Mouse (Mus musculus): ENCODE data around the gene Fads3.

Fads3 gene

DNA sequence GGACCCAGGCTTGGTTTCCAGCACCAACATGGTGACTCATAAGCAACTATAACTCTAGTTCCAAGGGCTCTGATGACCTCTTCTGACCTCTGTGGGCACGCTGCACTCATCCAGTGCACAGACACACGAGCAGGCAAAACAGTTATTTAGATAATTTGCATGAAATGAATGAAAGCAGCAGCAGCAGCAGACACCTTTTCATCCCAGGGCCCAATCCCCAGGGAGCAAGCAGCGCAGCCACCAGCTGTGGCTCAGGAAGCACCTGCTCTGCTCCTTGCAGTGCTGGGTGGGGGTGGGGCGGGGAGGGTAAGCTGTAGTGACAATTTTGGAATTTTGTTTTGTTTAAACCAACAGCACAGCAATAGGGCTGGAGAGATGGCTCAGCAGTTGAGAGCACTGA, 30.5 kb downstream of the Fads3 start:
- DNase-seq, result no peak

DNA sequence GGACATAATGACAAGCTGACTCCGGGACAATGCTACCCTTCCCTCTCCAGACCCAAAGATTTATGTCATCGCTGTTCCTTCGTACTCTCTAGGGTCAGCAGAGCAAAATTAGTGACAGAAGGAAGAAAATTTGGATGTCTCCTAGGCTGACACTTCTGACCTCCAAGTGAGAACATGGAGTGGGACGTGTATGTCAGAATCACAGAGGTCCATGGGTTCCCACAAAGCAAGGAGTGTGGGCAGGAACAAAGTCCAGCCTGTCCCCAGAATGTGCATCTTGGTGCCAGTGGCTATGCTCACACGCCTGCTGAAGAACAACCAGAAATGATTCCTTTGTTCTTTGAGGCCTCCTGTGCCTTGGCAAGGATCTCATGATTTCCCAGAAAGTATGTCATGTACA, 31.8 kb downstream of the Fads3 start:
- DNase-seq, result no peak

DNA sequence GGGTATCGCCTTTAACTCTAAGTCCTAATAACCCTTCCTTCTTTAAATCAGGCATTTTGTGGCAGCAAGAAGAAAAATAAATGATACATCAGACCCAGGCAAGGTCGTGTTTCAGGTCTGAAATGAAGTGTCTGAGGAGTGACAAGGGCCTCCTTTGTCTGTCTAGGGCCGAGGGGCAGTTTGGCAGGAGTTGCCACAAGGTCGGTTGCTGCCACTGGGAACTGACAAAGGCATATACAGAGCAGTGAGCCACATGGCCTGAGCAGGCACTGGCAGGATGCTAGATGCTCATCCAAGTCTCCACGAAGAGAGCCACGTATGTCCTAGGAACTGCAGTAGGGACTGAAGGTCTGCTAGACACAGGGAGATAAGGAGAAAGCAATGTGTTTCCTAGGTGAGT, 37.0 kb downstream of the Fads3 start:
- DNase-seq, result no peak

DNA sequence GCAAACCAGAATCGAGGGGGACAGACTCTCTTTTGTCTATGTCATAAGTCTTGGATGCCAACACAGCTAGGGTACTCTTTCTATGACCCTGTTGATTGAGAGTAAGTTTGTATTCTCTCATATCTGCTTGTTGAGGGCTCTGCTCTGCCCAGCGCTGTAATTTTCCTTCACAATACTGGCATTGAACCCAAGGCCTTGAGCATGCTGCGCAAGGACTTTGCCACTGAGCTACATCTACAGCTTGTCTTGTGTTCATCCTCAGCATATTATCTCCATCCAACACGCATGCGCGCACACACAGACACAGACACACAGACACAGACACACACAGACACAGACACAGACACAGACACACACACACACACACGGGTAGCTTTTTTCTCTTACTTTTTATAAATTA, 39.0 kb downstream of the Fads3 start:
- no peak for DNase-seq

DNA sequence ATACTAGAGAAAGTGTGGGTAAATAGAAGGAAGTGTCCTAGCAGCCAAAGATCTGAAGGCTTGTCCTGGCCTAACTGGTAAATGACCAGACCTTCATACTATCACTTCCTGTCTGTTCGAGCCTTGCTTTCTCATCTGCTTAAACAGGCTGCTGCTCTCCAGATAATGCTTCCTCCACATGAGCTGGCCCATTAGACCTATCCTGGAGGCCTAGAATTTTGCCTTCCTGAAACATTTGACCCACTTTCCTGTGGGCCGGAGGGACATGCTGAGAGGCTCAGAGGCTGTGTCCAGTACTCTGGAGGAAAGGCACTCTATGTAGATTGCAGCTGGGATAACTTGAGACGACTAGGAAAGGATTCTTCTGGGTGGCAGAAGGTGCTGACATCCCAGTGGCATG, 40.7 kb downstream of the Fads3 start:
- DNase-seq, result no peak

DNA sequence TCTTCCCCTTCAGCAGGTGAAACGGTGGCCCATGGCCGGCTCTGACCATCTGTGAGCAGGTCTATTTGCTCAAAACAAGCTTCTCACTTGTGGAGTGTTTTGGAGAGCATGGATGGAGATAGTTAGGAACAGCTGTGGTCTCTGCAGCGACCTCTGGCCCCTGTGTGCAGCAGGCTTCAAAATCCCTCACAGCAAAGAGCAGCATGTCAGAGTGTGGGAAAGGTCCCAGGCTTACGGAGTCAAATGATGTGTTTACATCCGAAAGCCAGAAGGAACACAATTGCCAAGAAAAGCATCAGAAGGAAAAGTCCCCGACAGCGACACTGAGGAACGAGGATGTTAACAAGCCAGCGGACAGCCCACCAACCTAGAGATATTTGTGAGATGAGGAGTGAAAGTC, 44.1 kb downstream of the Fads3 start:
- DNase-seq, result no peak

DNA sequence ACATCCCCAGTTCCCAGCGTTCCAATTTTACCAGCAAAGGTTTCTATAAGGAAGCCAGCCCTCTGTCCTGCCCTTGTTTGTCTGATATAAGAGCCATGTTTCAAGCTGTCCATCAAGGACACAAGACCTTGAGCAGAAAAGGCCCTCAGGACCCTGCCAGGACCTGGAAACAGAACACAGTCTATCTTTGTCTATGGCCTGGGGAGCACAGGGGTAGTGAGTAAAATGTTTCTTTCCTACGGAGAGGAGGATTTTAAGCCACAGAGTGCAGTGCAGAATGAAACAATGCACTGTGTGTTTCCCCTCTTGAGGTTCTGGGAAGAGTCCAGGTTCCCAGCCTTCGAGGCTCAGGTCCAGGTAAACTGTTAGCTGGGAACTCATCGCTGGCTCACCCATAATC, 45.6 kb downstream of the Fads3 start:
- no peak for DNase-seq

DNA sequence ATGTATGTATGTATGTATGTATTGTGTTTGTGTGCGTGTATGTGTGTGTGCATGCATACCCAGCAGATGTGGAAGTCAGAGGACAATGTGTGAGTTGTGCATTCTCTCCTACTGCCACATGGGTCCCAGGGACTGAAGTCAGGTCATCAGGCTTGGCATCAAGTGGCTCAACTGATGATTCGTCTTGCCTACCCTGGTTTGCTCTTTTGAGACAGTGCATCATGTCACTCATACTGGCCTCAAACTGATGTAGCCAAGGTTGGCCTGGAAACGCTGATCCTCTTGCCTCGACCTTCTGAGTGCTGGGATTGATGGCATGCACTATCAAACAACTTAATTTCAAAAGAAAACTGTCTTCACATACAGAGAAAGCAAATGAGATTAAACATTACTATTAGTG, 52.5 kb downstream of the Fads3 start:
- no peak for DNase-seq

DNA sequence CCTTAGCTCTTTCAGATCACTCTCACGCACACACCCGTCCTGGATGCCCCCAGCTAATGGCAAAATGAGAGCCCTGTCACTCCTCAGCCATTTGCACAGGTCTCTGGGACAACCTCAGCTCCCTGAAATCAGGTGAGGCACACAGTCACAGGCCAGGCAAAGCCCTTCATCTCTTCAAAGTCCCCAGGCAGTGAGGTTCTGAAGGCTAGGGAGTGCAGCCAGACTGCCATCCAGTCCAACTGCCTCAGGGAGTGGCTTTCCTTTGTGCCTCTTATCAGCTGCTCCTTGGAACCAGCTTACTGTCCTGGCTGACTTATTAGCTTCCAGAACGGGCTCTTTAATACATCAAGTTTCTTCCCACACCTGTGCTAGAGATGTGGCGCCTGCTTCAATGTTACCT, 53.3 kb downstream of the Fads3 start:
- DNase-seq, result no peak

DNA sequence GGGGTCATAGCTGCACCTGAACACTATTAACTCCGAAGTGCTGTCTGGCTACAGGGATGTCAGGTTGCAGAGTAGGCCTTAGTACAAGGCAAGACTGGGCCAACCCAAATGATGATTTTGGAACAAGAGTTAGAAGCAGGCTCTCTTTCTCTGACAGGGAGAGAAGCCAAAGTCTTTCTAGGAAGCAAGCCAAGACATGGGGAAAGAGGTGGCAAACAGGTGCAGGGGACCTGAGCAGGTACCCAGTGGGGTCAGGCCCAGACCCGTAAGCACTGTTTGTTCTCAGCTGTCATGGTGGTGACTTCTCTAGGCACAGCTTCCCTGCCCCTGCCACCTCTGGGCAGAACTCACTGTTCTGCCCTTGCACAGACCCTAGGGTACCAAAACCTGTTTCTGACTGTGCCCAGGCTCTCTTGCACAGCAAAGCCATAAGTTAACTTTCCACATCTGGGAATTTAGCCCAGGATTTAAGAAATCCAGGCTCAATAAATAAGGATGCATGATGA, 55.1 kb downstream of the Fads3 start:
- DNase-seq, result no peak

DNA sequence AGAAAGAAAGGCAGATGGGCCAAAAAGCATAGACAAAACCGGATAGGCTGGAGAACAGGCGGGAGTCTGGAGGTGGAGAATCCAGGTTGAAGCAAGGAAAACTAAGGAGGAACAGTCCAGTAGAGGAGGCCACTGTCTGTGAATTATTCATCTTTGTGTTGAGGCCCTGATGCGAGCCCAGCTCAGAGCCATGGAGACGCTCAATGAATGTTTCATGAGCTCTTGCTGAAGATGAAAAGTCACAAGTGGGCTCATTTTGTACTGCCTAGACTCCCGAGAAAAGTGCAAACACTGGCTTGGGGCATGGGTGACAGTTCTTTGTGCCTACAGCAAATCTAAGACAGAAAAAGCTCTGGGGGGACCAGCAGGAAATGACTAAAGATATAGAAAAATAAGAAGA, 56.5 kb downstream of the Fads3 start:
- DNase-seq, result peak; percentile 14

DNA sequence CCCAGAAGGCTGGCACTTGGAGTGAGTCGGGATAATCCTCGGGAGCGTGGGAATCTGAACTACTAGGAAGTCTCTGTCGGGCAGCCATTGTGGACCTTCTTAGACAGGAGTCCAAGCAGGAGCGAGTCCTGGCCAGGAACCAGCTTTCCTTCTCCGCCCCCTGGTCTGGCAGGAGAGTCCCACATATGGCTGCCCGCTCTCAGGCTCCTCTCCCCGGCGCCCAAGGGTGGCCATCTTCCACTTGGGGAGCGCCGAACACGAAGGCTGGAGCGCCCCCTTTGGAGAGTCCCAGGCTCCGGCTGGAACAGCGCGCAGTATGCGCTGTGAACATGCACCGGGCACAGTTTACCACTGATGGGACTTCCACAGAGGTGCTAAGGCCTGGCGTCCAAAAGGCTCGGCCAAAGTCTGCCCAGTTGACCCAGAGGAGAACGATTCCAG, 59.3 kb downstream of the Fads3 start:
- DNase-seq, result peak; percentile 91

DNA sequence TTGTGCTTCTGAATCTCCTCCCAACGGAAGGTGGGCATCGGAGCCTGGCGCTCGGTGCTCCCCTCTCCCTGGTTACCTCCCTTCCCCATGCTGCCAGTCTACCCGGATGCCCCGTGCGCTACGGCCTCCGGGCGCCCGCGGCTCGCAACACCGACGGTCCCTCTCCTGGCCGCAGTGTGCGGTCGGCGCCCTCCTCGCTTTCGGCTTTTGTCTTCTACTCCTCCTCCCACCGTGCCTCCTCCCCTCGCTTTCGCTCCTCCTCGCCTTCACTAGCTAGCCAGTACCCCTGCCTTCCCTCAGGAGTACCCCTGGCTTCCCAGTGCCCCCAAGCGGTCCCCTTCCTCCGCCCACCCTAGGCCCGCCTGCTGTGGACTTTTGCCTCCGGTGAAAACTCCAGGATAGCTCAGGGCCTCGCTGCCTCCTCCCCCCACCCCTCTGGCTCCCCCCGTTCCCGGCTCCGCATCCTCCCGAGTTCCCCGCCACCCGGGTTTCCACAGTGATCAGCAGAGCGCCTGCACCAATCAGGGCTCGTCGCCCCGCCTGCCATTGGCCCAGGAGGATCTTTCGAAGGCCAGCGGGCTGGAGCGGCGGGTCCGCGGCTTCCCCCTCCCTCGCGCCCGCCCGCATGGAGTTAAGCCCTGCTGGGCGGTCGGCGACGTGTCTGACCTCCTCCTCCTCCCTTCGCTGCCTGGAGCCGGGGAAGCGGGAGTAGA, 60.1 kb downstream of the Fads3 start, which contains the start of gene Fads2:
TSS of gene Fads2 (minus strand) at position 406 of the 713 bp plus-strand sequence.
- DNase-seq, result peak; percentile 98

DNA sequence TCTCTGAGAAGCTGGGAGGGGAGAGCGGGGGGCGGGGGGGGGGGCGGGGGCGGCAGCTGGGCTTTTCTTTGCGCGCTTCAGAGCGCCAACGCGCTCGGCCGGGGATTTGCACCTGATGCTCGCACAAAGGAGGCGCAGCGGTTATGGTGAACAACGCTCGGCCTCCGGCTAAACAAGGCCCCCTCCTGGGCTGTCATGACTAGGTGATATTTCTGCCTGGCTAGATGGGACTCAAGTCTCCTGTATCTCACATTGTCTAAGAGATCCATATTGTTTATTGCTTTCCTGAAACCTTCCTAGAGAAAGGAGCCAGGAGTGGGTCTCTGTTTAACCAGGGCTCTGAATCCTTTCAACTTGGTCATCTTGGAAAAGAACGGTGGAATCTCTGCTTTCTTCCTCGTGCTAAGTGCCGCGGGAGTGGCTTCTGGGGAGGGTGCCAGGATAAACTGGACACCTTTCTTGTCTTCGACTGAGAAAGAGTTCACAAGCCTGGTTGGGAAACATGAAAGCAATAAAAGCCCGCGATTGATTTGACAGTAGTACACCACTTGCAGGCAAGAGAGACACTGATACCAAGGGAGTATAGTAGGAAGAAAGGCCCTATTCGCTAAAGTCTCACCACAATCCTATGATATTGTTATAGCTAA, 60.8 kb downstream of the Fads3 start:
- no peak for DNase-seq

DNA sequence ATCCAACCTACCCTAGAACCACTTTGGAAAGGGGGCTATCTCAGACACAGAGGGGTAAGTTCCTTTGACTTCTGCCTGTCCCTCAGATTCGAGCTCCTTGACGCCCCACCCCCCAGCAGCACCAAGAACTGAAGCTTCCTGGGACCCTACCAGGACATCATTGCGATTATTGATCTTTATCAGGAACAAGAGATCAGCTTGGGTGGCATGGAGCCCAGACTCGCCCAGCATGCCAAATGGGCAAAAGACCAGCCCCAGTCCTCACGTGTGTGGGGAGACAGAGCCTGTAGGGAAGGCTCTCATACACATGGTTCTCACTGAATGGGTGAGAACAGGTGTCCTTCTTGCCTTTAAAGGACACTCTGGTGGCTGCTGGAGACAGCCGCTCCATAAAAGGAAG, 62.9 kb downstream of the Fads3 start:
- no peak for DNase-seq

DNA sequence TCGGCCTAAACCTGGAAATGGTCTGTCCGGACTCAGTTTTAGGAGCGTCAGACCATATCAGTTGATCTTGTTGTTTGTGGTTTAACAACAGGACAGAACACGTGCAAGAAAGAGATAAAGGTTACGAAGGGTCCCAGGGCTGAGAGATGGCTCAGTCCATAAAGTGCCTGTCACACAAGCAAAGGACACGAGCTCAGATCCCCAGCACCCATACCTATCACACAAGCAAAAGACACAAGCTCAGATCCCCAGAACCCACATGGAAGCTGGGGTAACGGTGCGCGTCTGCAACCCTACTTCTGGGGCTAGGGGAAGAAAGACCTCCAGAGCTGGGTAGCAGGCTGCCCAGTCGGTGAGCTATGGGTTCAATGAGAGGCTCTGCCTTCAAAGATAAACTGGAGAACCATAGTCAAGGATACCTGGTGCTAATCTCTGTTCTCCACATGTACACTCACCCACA, 63.7 kb downstream of the Fads3 start:
- no peak for DNase-seq

DNA sequence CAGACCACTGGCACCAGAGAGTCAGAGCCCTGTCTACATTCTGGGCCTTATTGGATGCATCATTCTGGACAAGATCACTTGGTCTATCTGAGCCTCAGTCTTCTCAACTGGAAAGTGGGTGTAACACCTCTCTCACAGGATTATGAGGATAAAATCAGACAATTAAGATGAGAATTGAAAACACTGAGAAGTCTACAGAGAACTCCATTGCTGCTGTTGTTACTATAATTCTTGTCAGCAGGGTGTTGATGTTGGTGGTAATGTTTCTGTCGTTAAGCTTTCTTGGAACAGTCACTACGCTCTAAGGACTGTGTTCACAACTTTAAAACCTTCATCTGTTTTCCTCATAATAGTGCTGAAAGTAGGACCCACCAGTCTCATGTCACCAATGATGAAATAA, 65.3 kb downstream of the Fads3 start:
- DNase-seq, result no peak

DNA sequence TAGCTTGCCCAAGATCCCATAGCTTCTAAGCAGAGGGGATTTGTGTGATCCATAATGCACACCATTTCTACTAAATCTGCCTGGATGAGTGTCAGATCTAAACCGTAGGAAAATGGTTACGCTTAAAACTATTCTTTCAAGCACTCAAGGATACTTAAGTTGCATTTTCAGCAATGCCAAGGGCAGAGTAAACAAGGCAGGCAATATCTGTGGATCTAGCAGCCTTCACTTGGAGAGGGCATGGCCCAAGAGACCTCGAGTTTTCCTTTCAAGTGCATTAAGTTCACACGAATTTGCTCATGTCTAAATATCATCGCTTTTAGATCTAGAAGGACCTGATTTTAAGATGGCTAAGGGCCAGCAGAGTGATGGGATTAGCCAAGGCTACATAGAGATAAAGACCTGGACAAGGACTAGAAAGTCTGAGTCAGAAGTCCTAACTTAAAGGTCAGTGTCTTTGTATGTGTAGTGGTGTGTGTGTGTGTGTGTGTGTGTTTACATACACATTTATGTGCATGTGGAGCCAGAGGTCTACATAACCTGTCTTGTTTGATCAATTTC, 65.8 kb downstream of the Fads3 start:
- DNase-seq, result no peak

DNA sequence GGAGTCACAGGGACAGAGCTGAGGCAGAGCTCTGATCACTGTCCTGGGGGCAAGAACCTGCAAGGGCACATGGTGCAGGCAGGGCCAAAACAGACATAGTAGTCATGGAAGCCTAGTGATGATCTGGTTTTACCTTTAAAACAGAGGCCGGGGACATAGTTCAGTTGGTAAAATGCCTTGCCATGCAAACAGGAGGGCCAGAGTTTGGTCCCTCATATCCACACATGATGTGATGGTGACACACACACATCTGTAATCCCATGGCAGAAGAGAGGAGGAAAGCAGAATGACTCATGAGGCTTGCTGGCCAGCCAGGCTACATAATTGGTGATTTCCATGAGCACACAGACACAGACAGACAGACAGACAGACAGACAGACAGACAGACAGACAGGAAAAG, 66.8 kb downstream of the Fads3 start:
- no peak for DNase-seq

DNA sequence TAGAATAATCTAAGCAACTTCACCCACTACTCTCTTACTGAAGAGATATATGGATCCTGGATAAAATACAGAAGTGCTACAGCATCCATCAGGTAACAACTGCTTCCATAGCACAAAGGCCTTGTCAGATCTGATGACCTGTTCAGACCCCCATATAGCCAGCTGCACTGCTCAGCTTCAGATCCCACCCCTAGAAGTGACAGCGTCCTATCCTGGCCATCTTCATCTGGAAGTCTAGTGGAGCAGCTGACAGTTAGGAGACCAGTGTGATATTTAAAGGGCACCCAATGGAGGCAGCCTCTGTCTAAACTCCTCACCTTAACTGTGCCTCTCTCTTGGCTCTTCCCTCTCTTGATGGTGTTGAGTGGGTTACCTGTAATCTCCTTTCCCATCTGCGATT, 67.3 kb downstream of the Fads3 start:
- no peak for DNase-seq

All from embryo, embryonic 11 days (tissue).